Mouse (Mus musculus) hindbrain, embryonic 14.5 days (tissue): ENCODE measurements around the gene Dok7. TPM values are rescaled to one million over a fixed set of nuclear protein-coding genes. Genes with fewer than 3 reads are reported as not detected.

ENCODE experiments used
- ATAC-seq: fragments of 200-750 bp; cut with Nextera tagmentation; 2 replicates; pipeline ENCODE4 v1.8.0; 2017; ENCODE audit warnings: moderate number of reproducible peaks, mild to moderate bottlenecking, moderate TSS enrichment, moderate library complexity; ENCODE audit not compliant: low FRiP score
- DNase-seq: peaks from one replicate; pipeline ENCODE4 v3.0.0-alpha.2; 2015; ENCODE audit warnings: low spot score
- H3K27ac ChIP-seq: fragments of 300-500 bp; sonication (generic); 2 replicates; pipeline ENCODE4 v1.5.1; 2014; ENCODE audit warnings: mild to moderate bottlenecking, moderate library complexity
- H3K27me3 ChIP-seq: fragments of 300-500 bp; sonication (generic); 2 replicates; pipeline ENCODE4 v1.6.1; 2014; ENCODE audit warnings: mild to moderate bottlenecking, low read length, mixed read lengths; ENCODE audit not compliant: control insufficient read depth, insufficient read depth
- H3K36me3 ChIP-seq: fragments of 300-500 bp; sonication (generic); replicated peaks from 2 replicates; pipeline ENCODE4 v1.6.1; 2014; ENCODE audit not compliant: control insufficient read depth, insufficient read depth
- H3K4me1 ChIP-seq: fragments of 300-500 bp; sonication (generic); replicated peaks from 2 replicates; pipeline ENCODE4 v1.6.1; 2014; ENCODE audit warnings: antibody characterized with exemption, low read length, mixed read lengths; ENCODE audit not compliant: control insufficient read depth, insufficient read depth
- H3K4me2 ChIP-seq: fragments of 300-500 bp; sonication (generic); replicated peaks from 2 replicates; pipeline ENCODE4 v1.6.1; 2014; ENCODE audit warnings: mild to moderate bottlenecking, moderate library complexity
- H3K4me3 ChIP-seq: fragments of 300-500 bp; sonication (generic); replicated peaks from 2 replicates; pipeline ENCODE4 v1.5.1; 2014; ENCODE audit warnings: mild to moderate bottlenecking, low read length
- H3K9ac ChIP-seq: fragments of 300-500 bp; sonication (generic); 2 replicates; pipeline ENCODE4 v1.6.1; 2014
- H3K9me3 ChIP-seq: fragments of 300-500 bp; sonication (generic); 2 replicates; pipeline ENCODE4 v1.6.1; 2016; ENCODE audit warnings: low read length; ENCODE audit not compliant: control insufficient read depth
- WGBS: fragments of 180-500 bp; shearing (Covaris S2); extraction: QIAGEN DNeasy Blood & Tissue Kit; methylation state at CpG from one replicate; pipeline ENCODE4 v1.1.7; 2014; 5-methylcytosine and 5-hydroxymethylcytosine counted together
- polyA plus RNA-seq: library from polyadenylated mRNA; unstranded; fragments of >200 nt; fragmentation: Nextera tagmentation; extraction: Ambion mirVana; gene quantifications from 2 replicates; pipeline ENCODE4 v1.2.1, GENCODE M21; 2014

Gene Dok7
- polyA plus RNA-seq, 1 experiment from 2014 or later = 5.5 TPM

DNA sequence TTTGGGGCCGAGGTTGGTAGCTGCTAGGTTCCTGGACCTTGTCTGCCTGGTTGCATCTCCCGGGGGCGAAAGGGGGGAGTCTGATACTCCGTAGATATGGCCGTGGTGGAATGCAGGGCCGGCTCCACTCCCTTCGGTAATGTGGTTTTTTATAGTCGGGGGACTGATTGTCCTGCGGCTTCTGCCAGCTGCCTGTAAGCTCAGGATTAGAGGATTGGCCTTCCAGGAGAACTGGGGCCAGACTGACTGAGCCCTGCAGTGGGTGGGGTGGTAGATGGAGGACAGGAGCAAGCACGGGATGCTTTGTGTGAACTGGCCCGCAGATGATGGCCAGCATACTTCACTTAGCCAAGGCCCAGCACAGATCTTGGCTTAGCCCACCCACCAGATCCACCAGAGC is 16.7 kb downstream of the Dok7 start:
- Histone ChIP-seq H3K9ac (no peak overlapping the region), H3K4me2 (no peak overlapping the region), H3K27me3 (no peaks in the 10 kb centered on the region), H3K4me3 (no peak overlapping the region), H3K36me3 (0 out of 2 replicates have a peak, but pooled peaks cover 5% of the 10 kb centered on the region), H3K9me3 (no peaks in the 10 kb centered on the region), H3K27ac (no peak overlapping the region), H3K4me1 (no peaks in the 10 kb centered on the region)
- 91% methylated on average over 11 of the region's 11 CpGs for WGBS
- no peak for DNase-seq
- ATAC-seq = no peak

DNA sequence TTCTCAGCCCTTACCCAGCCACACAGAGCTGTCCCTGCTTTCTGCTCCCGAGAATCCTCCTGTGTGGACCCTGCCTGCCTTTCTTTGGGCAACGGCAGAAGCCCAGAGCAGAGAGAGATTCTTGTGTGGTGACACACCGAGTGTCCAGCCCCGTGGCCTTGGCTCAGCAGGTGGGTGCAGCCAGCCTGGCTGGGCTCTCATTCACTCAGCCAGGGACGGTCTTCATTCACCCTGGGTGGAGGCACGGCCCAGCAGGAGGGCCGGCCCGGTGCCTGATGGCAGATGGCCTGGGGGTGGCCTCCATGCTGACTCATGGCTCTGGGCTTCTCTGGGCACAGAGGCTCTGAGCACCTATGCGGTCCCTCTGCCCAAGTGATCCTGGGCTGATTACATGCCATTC is 17.4 kb downstream of the Dok7 start:
- no peaks in the 10 kb centered on the region for H3K9me3 ChIP-seq
- ATAC-seq = no peak
- H3K4me1 ChIP-seq = no peaks in the 10 kb centered on the region
- H3K4me2 ChIP-seq = no peak overlapping the region
- no peak for DNase-seq
- no peak overlapping the region for H3K27ac ChIP-seq
- 69% methylated on average over 9 of the region's 9 CpGs for WGBS
- H3K9ac ChIP-seq = no peak overlapping the region
- H3K4me3 ChIP-seq = no peak overlapping the region
- 0 out of 2 replicates have a peak, but pooled peaks cover 4% of the 10 kb centered on the region for H3K27me3 ChIP-seq
- H3K36me3 ChIP-seq = 0 out of 2 replicates have a peak, but pooled peaks cover 5% of the 10 kb centered on the region

DNA sequence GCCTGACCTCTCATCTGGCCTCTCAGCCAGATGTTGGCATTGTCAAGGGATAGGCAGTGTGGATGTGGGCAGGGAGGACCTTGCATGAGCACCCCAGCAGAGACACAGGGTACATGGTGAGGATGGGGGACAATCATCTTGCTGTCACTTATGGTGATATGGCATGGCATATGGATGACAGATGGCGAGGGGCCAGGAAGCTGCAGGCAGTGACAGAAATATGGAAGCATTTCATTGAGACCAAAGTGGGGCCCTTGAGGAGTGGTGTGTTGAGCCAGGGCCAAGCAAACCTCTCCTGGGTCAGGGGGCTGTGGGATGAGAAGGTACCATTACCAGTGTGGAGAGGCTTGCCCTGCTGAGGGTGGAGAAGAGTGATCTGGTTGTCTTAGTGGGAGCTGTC is 19.8 kb downstream of the Dok7 start:
- no peaks in the 10 kb centered on the region for H3K4me1 ChIP-seq
- H3K9me3 ChIP-seq = no peaks in the 10 kb centered on the region
- no peak overlapping the region for H3K4me3 ChIP-seq
- DNase-seq (no peak), ATAC-seq (no peak)
- 0 out of 2 replicates have a peak, but pooled peaks cover 8% of the 10 kb centered on the region for H3K36me3 ChIP-seq
- H3K27me3 ChIP-seq = peaks cover 12% of the 10 kb centered on the region
- no peak overlapping the region for H3K27ac ChIP-seq
- no peak overlapping the region for H3K9ac ChIP-seq
- WGBS = 96% methylated on average over 1 of the region's 1 CpGs
- H3K4me2 ChIP-seq = no peak overlapping the region

DNA sequence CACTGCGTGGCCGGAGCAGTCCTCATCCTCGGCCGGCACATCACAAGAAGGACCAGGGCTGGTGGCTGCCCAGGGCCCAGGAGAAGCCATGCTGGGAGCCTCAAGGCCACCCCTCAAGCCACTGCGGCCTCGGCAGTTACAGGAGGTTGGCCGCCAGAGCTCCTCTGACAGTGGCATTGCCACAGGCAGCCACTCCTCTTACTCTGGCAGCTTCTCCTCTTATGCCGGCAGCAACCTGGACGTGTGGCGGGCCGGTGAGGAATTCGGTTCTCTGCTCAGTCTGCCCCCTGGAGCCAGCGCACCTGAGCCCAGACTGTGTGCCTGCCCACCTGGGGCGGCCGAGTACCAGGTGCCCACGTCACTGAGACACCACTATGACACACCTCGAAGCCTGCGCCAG is 22.5 kb downstream of the Dok7 start:
- H3K36me3 ChIP-seq = 0 out of 2 replicates have a peak, but pooled peaks cover 8% of the 10 kb centered on the region
- H3K4me3 ChIP-seq = no peak overlapping the region
- 23% methylated on average over 18 of the region's 18 CpGs for WGBS
- no peaks in the 10 kb centered on the region for H3K4me1 ChIP-seq
- no peak overlapping the region for H3K4me2 ChIP-seq
- no peaks in the 10 kb centered on the region for H3K9me3 ChIP-seq
- H3K27me3 ChIP-seq = peaks cover 12% of the 10 kb centered on the region
- H3K9ac ChIP-seq = no peak overlapping the region
- ATAC-seq (no peak), DNase-seq (no peak)
- H3K27ac ChIP-seq = no peak overlapping the region

DNA sequence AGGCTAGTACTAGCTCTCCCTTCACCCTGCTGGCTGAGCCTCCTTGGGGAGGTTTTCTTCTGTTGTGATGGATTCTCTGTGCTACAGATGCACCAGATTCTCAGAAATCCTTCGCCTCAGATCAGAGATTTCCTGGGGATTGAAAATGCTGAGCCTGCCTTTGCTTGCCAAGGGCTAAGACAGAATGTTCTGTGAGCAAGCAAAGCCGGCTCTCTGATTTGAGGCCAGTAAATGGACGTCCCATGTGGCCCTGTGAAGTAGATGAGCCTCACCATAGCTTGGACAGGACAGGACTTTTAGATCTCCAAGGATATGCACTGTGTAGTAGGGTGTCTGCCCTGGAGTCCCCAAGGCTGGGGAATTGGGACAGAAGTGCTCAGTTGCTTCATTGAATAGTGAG is 28.3 kb downstream of the Dok7 start:
- no peak for ATAC-seq
- Histone ChIP-seq H3K9ac (no peak overlapping the region), H3K27ac (no peak overlapping the region), H3K9me3 (no peaks in the 10 kb centered on the region), H3K36me3 (no peaks in the 10 kb centered on the region; the same call in 1 of the 2 replicates), H3K27me3 (0 out of 2 replicates have a peak, but pooled peaks cover under 1% of the 10 kb centered on the region), H3K4me1 (no peaks in the 10 kb centered on the region), H3K4me2 (no peak overlapping the region), H3K4me3 (no peak overlapping the region)
- 65% methylated on average over 3 of the region's 3 CpGs for WGBS
- no peak for DNase-seq

DNA sequence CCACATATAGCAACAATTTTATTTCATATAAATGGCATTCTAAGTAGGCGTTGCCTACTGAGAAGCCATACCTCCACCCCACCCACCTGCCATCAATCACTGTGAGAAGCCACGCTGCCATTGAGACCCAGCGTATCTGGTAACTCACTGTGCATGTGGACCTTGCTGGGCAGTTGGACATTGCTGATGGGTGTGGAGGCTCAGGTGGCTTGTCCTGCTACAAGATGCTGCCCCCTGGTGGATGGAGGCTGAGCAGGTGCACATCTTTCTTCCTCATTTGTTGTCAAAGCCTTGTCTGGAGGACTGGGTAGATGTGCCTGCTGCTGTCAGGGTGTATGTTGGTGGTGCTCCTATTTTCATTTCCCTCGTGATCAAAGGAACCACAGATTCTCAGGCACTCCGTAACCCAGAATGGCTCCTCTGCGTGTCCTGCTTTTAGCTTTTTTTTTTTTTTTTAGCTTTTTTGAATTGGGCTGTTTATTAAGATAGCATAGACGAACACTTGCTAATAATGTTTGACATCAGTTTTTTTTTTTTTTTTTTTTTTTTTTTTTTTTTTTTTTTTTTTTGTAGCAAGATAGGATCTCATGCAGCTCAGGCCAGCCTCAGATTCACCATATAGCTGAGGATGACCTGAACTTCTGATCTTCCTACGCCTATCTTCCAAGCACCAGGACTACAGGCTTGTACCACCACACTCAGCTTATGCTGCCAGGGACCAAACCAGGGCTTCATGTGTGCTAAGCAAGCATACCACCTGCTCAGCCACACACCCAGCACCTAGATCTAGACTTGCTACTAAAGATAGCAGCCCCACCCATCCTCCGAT is 32.4 kb downstream of the Dok7 start:
- Histone ChIP-seq H3K4me2 (no peak overlapping the region), H3K27ac (no peak overlapping the region), H3K9ac (no peak overlapping the region), H3K4me1 (no peaks in the 10 kb centered on the region), H3K9me3 (no peaks in the 10 kb centered on the region), H3K27me3 (no peaks in the 10 kb centered on the region), H3K36me3 (peaks cover 32% of the 10 kb centered on the region), H3K4me3 (no peak overlapping the region)
- WGBS = 72% methylated on average over 9 of the region's 9 CpGs
- no peak for ATAC-seq
- peak; percentile 32 for DNase-seq

DNA sequence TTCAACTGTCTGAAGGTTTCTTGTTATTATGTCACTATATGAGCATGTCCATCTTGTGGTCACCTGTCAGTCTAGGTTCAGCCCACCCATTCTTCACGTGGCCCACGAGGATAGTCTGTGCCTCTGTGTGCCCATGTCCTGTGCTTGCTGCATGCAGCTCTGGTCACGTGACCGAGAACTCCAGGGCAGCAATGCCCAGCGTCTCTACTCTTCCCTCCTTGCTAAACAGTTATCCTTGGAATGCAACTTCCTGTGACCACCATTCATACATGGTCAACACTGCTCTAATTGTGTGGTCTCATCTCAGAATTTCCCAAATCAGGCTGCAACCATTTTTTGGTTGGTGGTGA is 33.0 kb downstream of the Dok7 start:
- H3K9ac ChIP-seq = no peak overlapping the region
- ATAC-seq (no peak), DNase-seq (no peak)
- H3K4me1 ChIP-seq = no peaks in the 10 kb centered on the region
- H3K27ac ChIP-seq = no peak overlapping the region
- no peaks in the 10 kb centered on the region for H3K27me3 ChIP-seq
- 84% methylated on average over 5 of the region's 5 CpGs for WGBS
- no peak overlapping the region for H3K4me3 ChIP-seq
- H3K4me2 ChIP-seq = no peak overlapping the region
- no peaks in the 10 kb centered on the region for H3K9me3 ChIP-seq
- H3K36me3 ChIP-seq = peaks cover 37% of the 10 kb centered on the region

DNA sequence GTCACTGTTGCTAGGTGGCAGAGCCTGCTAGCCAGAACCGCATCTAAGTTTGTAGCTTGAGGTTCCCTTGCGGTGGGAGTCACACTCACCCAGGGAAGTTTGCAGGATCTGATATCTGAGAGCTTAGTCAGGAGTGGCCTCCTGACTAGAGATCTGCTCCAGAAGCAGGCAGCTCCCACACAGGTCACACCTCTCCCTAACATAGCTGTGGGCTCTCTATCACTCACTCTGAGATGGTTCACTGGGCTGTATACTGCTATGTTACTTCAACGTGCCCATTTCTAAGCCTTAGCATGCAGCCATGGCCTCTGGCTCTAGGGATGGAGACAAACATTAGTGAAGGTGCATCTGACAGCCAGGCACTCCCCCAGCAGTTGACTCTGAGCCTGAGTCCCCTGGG is 35.1 kb downstream of the Dok7 start:
- Histone ChIP-seq H3K4me2 (no peak overlapping the region), H3K27ac (no peak overlapping the region), H3K36me3 (peaks cover 57% of the 10 kb centered on the region), H3K4me3 (no peak overlapping the region), H3K27me3 (no peaks in the 10 kb centered on the region), H3K9me3 (no peaks in the 10 kb centered on the region), H3K4me1 (no peaks in the 10 kb centered on the region), H3K9ac (no peak overlapping the region)
- ATAC-seq = no peak
- 90% methylated on average over 3 of the region's 3 CpGs for WGBS
- DNase-seq = no peak

DNA sequence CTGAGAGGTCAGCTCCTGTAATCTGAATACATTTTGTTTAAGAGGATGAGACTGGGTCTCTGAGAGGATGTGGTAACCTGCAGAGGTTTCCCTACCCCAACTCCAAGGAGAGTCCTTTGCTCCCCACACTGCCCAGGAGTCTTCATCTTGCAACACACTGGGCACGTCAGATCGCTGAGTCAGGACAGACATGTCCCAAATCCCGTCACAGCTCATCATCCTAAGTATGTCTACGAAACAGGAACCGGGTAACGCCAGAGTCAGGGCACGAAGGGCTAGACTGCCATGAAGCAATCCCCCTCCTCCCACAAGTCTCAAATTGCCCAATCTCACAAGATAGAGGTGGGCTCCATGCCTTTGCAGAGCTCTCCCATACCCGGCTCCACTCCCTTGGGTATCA is 46.5 kb downstream of the Dok7 start:
- Histone ChIP-seq H3K27ac (no peak overlapping the region), H3K4me3 (no peak overlapping the region), H3K9me3 (no peaks in the 10 kb centered on the region), H3K9ac (no peak overlapping the region), H3K27me3 (no peaks in the 10 kb centered on the region), H3K4me2 (peak overlapping the region; percentile 81; the same call in 1 of the 2 replicates), H3K36me3 (peaks cover 46% of the 10 kb centered on the region), H3K4me1 (peaks cover 23% of the 10 kb centered on the region)
- no peak for ATAC-seq
- WGBS = 91% methylated on average over 8 of the region's 8 CpGs
- DNase-seq = no peak
